ENCODE assay signal across 8 mouse cellular contexts in the genomic region with DNA sequence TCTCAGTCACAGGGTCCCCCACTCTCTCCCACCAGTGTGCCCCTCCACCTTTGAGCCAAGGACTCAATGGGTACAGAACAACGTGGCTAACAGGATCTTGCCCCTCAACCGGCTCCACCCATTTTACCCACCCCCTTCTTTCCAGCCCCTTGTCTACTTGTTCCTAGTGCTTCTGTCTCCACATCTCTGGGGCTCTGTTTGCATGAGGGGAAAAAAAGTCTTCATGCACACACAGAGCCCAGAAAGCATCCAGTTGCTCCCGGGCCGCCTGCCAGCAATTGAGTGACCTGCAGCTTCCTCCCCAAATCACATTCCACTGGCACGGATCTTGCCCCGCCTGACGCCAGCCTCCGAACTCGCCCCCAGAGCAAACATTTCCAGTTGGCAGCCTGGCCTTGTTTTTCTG. TPM values are rescaled to one million over a fixed set of nuclear protein-coding genes. Genes with fewer than 3 reads are reported as not detected.
DNase-seq lines count a peak whose midpoint lies in the region; ATAC-seq lines count a peak whose summit lies in the region.

No protein-coding gene starts in this region.

- DNase-seq in adrenal gland, adult 8-10 months, result peak; percentile 76
- peak; percentile 78 to 82 for DNase-seq in cerebellum, postnatal 4 days (ENCODE audit: low spot score in 2 of 2)
- DNase-seq in gastrocnemius, postnatal 4 days (ENCODE audit: low spot score in 2 of 2), result peak; percentile 89 to 97
- peak; percentile 90 for DNase-seq in kidney, adult 18-20 months
- DNase-seq in left cerebral cortex, adult 9 months (ENCODE audit: low spot score in 2 of 2), result peak; percentile 36 to 66
- DNase-seq in testis, postnatal 14 days (ENCODE audit: low spot score), result peak; percentile 84
- DNase-seq in yolk sac, embryonic 10.5 days (ENCODE audit: low spot score), result no peak

- no peaks in the 10 kb centered on the region for H3K9me3 ChIP-seq in midbrain, embryonic 13.5 days

- H3K4me3 ChIP-seq in midbrain, embryonic 13.5 days (replicated peaks), result no peak overlapping the region

- ATAC-seq in midbrain, embryonic 13.5 days, result peak; percentile 69

- H3K4me1 ChIP-seq in midbrain, embryonic 13.5 days (replicated peaks), result 0 out of 2 replicates have a peak, but pooled peaks cover 3% of the 10 kb centered on the region

- H3K9ac ChIP-seq in midbrain, embryonic 13.5 days (replicated peaks), result no peak overlapping the region

- no peak overlapping the region for H3K4me2 ChIP-seq in midbrain, embryonic 13.5 days (replicated peaks)

- peaks cover 24% of the 10 kb centered on the region for H3K27me3 ChIP-seq in midbrain, embryonic 13.5 days

- no peaks in the 10 kb centered on the region for H3K36me3 ChIP-seq in midbrain, embryonic 13.5 days

- peak overlapping the region; percentile 72; the same call in 1 of the 2 replicates for H3K27ac ChIP-seq in midbrain, embryonic 13.5 days

- 40% methylated on average over 9 of the region's 9 CpGs for WGBS in midbrain, embryonic 13.5 days

RNA-seq across cellular contexts. Expression of gene Atoh8, which starts 8.8 kb away (rescaled TPM):
- 1 to 10 TPM; 1.8 to 3.9 (median 2.2) TPM for total RNA-seq in adrenal gland, adult 8-10 months (2022)
- 10 to 100 TPM in 1 of 2 experiments, 1 to 10 TPM in 1; 8.8 to 10.7 TPM for total RNA-seq in gastrocnemius, postnatal 4 days (2021)
- polyA plus RNA-seq in midbrain, embryonic 13.5 days (2015; fragmentation: Nextera tagmentation; extraction: Ambion mirVana), result 2.2 and 3.8 TPM in 2 replicates
